Mouse (Mus musculus) liver, postnatal 0 days (tissue): ENCODE measurements around the gene Myt1l.

Experiments
- CTCF ChIP-seq: sonication (generic); IDR thresholded peaks from 2 replicates; pipeline ENCODE4 v1.5.1; 2016; ENCODE audit warnings: antibody characterized with exemption, low read depth
- EP300 ChIP-seq: IDR thresholded peaks from 2 replicates; pipeline ENCODE4 v1.6.1; 2016; ENCODE audit warnings: antibody characterized with exemption, low read depth, mild to moderate bottlenecking

GRCm38 (mm10) chr12:29655673-29656072 lies 127.5 kb downstream of the Myt1l start:
- no peak for TF ChIP-seq EP300
- no peak for TF ChIP-seq CTCF
